Mouse (Mus musculus) erythroblast, embryonic 14.5 days (primary cell): ENCODE results near the gene Slc13a4.

Experiments used
- GATA1 ChIP-seq: IDR thresholded peaks from 2 replicates; pipeline ENCODE4 v1.6.1; 2012; ENCODE audit warnings: low read length, inconsistent platforms, mixed read lengths
- TAL1 ChIP-seq: IDR thresholded peaks from 3 replicates; pipeline ENCODE4 v1.6.1; 2012; ENCODE audit warnings: low read length, inconsistent platforms, mixed read lengths

DNA sequence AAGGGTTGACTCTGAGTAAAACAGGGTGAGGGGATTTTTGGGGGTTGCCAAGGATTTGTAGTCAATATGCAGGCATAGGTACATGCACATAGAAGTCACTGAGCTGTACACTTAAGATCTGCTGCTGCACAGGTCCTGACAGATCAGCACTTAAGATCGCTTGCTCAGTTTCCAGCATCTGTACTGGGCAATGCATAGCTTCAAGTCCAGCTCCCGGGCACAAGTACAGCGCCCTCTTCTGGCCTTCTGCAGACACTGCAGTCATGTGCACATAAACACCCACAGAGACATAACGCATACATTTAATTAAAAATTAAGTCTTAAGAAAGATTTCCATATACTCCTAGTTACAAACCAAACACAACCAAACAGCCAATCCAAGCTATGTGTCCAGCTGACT is 26.3 kb upstream of the Slc13a4 start:
- TF ChIP-seq TAL1 = no peak
- no peak for TF ChIP-seq GATA1
